Mouse (Mus musculus) retina, adult 2 months (tissue): ENCODE results near the gene Zfp106.
"Not testable (repeated sequence)": the region's sequence is repeated elsewhere in the genome, so short reads cannot be mapped to it uniquely, and the experiment has no call there.

Experiments used
- DNase-seq: peaks from one replicate; pipeline ENCODE4 v3.0.0-alpha.2; 2012; ENCODE audit warnings: low read depth, low spot score

The Zfp106 gene

DNA sequence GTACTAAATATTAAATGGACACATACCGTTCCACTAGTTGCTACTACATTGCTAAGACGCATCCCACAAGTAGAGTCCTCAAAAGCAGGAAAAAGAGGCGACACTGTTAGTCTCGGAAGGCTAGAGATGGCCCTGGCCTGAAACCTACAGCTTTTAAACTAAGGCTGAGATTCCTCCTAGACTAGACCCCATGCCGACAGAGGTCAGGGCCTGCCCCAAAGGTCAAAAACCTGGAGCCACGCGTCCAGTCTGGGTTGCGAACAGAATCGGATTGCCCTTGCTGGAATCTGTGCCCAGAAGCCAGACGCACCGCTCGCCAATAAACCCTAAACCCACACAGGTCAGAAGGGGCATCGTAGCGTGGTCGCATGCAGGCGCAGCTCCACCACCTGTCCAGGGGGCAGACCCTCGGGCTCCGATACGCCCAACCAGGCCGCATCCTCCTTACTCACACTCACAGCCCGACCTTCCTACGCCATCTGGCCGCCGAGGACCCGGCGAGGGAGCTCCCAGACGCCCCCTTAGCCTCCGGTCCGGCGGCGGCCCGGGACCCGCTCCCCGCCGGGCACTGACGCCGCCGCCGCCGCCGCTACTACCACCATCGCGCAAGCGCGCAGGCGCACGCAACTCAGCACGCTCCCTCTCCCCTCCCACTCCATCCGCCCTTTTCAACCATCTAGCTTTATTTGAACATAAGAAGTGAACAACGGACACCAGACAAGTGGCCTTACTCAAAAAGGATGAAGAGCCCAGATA lies at the start of gene Zfp106:
Gene Zfp106 (minus strand): TSS at position 609 of the 756 bp plus-strand sequence.
- peak; percentile 74 for DNase-seq

GRCm38 (mm10) chr2:120608830-120609723 lies 45.4 kb upstream of the Zfp106 start, which contains the start of the genes Haus2 and Lrrc57:
Haus2 (plus strand) TSS chr2:120609383.
Lrrc57 (minus strand) TSS chr2:120609520.
- peak; percentile 73 for DNase-seq

DNA sequence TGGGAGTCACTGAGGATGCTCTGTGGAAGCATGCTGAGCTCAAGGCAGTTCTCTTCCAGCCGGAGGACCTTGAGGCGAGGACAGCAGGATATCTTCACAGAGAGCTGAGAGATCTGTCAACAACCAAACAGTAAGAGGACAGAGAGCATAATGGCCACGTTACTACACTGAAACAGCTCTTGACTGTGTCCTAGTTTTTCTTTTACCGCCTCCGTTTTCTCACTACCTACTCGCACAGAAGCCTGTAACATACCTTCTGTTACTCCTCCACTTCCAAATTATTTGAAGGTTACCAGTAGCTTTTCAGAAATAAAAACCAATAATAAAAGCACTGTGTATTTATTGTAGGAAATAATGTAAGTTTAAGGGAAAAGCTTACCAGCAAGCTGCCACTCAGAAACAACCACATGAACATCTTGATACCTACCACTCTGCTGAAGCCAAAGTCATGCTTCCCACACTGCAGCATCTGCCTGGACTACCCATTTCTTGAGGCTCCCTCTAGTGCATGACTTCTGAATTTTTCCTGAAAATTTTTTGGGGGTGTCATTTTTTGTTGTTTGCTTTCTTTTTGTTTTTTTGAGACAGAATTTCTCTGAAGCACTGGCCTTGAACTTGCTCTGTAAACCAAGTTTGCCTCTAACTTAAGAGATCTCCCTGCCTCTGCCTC lies 42.5 kb upstream of the Zfp106 start:
- no peak for DNase-seq

DNA sequence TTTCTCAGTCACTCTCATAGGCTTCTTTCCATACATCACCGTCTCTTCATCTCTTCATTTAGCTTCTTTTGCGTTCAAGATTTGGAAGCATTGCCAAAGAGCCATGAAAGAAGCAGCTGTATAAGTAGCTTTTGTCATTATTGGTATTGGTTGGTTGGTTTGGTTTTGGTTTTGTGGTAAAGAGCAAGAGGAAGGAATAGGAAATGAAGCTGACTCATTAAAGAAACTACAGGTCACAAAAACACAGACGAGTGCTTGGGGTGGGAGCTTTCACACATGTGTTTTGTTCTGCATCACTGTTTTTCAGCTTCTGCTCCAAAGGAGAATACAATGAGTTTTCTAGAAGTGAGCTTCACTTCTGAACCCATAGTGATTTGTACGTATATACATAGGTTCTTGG lies 35.9 kb upstream of the Zfp106 start:
- no peak for DNase-seq

DNA sequence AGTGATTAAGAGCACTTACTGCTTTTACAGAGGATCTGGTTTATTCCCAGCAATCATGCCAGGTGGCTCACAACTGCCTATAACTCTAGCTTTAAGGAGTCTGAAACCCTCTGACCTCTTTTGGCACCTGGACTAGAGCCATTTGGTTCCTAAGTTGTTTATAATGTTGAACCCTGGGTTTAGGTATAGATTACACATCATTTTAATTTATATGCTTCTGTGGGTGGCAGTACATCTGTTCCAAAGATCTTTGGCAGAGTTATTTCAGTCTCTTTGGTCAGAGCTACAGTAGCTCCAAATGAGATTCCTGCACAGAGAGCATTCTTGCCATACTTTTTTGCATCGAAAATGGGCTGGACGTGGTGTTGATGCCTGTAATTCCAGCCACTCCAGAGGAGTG lies 34.1 kb upstream of the Zfp106 start:
- DNase-seq, result no peak

DNA sequence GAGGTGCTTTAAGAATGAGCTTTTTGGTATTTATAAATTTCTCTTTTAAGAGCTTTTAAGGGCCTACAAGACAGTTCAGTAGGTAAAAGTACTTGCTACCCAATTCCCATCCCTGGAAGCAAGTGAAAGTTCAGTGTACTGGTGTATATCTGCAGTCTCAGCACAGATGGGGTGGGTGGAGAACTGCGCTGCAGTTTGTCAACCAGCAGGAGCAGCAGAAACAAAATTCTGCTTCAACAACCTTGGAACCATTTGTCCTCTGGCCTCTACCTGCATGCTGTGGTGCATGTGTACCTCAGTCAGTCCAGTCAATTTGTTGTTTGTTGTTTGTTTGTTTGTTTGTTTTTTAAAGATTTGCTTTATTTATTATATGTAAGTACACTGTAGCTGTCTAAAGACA lies 28.6 kb upstream of the Zfp106 start:
- DNase-seq, result no peak

- no peak for DNase-seq
Measured at GRCm38 (mm10) chr2:120589759-120590158, 26.1 kb upstream of the Zfp106 start.

- no peak for DNase-seq
Measured at GRCm38 (mm10) chr2:120578286-120578685, 14.6 kb upstream of the Zfp106 start.

- DNase-seq, result no peak
Measured at GRCm38 (mm10) chr2:120577799-120578198, 14.2 kb upstream of the Zfp106 start.

GRCm38 (mm10) chr2:120575978-120576377 lies 12.3 kb upstream of the Zfp106 start:
- no peak for DNase-seq

DNA sequence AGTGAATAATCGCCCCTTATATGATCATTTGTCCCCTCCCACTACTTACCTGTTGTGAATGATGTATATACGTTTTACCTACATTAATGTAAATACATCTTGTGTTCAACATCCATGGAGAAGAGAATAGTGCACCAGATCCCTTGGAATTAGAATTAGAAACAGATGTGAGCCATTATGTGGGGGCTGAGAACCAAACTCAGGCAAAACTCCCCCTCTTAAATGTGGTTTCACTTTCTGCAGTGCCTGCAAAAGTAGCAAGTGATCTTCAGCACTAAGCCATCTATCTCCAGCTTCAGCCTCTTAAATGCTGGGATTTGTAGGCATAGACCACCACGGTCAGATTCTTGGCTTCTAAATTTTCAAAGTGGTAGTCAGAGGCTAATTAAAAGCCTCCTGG lies 11.5 kb upstream of the Zfp106 start:
- no peak for DNase-seq

DNA sequence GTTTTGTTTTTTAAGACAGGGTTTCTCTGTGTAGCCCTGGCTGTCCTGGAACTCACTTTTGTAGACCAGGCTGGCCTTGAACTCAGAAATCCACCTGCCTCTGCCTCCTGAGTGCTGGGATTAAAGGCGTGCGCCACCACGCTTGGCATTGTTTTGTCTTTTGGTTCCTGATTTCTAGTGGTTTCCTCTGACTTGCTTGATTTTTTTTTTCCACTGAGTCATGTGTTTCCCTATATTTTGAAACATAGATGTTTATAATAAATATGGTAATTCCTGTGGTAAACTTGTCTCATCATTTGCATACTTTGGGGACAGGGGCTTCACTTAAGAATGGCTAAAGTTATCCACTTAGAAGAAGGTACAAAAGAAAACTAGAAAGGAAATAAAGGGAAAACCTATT lies 8.5 kb upstream of the Zfp106 start:
- DNase-seq, result not testable (repeated sequence)

DNA sequence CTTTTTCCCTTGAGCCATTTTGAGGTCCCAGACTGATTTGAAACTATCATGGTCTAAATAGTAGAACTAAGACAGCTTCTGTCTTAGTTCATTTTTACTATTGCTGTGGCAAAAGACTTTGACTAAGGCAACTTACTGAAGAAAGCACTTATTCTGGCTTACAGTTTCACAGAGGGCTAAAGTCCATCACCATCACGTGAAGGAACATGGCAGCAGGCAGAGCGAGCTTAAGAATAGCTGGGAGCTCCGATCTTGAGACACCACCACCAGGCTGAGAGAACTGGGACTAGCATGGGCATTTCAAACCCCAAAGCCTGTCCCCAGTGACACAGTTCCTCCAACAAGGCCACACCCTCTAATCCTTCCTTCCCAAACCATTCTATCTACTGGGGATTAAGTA lies 7.4 kb upstream of the Zfp106 start:
- no peak for DNase-seq

DNA sequence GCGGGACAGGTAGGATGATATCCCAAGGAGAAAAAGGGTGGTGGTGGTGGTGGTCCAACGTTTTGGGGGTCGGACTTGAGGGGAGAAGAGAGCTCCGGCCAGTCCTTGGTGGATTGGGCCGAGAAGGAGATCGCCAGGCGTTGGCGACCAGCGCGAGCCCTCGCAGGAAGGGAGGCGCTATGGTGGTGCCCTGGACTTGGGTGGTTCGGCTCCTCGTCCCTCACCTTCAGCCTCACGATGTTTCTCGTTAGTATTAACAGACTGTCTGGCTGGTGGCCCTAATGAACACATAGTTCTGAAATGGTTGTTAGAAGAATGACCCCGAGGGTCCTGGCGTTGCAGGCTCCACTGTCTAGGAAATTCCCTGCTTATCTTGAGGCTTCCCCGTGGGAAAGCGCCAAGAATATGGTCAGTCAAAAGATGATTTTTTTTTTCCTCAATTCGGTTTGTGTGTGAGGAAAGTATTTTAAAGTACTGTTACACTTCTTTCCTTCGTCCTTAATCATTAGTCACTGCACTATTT lies 4.2 kb upstream of the Zfp106 start:
- DNase-seq, result no peak

GRCm38 (mm10) chr2:120566886-120567797 lies 3.5 kb upstream of the Zfp106 start, which contains the start of gene Snap23:
Snap23 (plus strand) TSS chr2:120567671.
- peak; percentile 92 for DNase-seq

DNA sequence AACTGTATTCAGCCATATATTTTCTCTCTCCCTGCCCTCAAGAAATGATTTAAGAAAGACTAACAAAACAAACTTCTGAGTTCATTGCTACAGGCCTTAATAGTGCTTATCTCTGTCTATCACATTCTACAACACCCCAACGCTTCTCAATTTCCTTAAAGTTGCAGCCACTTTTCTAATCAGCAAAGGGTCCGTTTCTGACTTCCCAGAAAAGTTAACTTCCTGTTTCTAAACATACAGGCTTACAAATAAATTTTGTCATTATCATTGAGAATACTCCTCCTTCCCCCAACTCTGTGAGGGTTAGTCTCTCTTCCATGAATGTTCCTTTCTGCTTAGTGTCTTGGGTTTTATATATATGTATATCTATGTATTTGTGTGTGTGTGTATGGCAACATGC lies 1.7 kb upstream of the Zfp106 start:
- DNase-seq, result no peak

DNA sequence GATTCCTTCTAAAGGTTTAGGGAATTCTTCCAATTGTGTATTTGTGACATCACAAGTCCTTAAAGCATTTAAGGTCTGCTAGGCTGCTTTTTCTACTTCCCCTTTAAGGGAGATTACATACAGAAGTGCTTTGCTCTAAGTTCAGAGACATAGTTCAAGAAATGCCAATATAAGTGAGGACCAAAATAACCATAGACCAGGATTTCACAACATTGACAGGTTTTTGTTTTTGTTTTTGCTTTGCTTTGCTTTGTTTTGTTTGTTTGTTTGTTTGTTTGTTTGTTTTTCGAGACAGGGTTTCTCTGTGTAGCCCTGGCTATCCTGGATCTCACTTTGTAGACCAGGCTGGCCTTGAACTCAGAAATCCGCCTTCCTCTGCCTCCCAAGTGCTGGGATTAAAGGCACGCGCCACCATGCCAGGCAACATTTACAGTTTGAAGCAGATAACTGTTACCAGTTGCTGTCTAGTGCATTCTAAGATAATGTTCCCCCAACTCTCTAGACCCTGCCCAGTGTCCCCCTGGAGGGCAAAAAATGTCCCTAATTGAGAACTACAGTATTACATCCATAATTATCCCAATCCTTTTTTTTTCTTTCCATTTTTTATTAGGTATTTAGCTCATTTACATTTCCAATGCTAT lies 1.0 kb upstream of the Zfp106 start:
- not testable (repeated sequence) for DNase-seq

DNA sequence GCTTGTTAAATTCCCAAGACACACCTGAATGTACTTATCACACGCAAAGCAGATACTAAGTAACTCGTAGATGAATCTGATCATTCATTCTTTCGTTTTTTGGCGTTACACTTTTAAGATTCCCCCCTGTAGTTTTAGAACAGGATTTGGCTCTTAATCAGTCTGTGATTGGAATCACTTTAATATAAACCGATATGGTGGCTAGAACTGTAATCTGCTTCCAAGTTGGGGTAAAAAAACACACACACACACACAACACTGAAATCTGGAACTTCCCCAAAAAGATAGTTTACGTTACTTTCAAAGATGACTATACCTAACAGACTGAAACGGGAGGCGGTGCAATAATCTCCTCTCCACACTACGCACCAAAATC lies 796 bp downstream of the Zfp106 start:
- DNase-seq, result no peak

DNA sequence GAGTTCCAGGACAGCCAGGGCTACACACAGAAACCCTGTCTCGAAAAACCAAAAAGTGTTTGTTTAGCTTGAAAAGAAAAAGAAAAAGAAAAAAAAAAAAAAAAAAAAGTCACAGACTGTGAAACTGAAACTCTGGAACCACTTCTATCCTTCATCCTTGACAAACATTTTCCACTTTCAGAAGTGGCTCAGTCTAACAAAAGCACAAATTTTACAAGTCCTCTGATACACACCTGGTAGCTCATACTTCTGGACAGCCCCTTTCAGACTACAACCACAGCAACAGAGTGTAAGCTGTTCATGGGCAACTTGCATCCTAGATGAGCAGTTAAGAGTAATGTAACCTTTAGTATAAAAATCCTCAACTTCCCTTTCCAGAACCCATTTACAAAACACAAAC lies 2.1 kb downstream of the Zfp106 start:
- DNase-seq, result no peak

DNA sequence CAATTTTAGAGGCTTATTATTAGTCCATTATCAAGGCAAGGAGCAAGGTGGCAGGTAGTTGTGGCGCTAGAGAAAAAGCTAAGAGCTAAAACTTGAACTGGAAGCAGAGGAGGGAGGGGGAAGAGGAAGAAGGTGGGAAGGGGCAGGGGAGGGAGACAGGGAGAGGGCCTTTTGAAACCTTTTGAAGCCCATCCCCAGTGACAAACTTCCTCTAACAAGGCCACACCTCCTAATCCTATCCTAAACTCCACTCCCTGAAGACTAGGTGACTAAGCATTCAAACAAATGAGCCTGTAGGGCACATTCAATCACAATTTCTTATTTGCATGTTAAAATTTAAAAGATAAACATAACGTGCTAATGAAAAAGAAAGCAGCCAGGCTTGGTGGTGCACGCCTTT lies 4.8 kb downstream of the Zfp106 start:
- DNase-seq, result no peak
